Mouse (Mus musculus): Measurements from ENCODE around the gene Cdc42bpb.

Gene Cdc42bpb

DNA sequence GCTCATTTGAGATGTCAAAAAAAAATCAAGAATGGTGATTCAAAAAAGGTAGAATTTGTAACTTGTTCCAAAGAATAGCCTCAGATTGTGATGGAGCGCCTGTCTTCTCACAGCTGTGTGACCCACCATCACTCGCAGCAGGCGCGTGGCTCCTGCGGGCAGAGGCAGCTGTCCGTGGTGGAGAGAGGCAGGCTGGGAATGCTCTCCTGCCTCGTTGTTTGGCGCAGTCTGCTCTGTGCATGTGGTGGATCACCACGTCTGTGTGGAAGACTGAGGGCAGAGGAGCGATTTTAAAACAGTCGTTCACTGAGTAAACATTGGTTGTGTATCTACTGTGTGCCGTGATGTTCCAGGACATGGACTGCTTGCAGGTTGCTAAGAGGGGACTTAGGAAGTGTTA lies 133.8 kb downstream of the Cdc42bpb start:
- no peak for DNase-seq (ENCODE audit: low read depth, low spot score)
